Mouse (Mus musculus) heart, embryonic 16.5 days (tissue): ENCODE measurements at regions not wholly inside any gene's neighbourhood (a gene's known extent, or its start where the extent isn't known, plus 50 kb on each side); places are given as distances from the start of the nearest gene placed in this dataset.

Experiments used
- ATAC-seq: fragments of 200-750 bp; cut with Nextera tagmentation; replicated peaks from 2 replicates; pipeline ENCODE4 v1.8.0; 2017; ENCODE audit warnings: moderate number of reproducible peaks; ENCODE audit not compliant: insufficient read depth, low FRiP score; ENCODE audit errors: extremely low read depth
- H3K27ac ChIP-seq: fragments of 300-500 bp; sonication (generic); 2 replicates; pipeline ENCODE4 v1.5.1; 2014; ENCODE audit warnings: mild to moderate bottlenecking, low read length, control low read depth, moderate library complexity
- H3K27me3 ChIP-seq: fragments of 300-500 bp; sonication (generic); 2 replicates; pipeline ENCODE4 v1.6.1; 2014; ENCODE audit warnings: low read length, mixed read lengths; ENCODE audit not compliant: control insufficient read depth, insufficient read depth
- H3K36me3 ChIP-seq: fragments of 300-500 bp; sonication (generic); 2 replicates; pipeline ENCODE4 v1.6.1; 2014; ENCODE audit not compliant: control insufficient read depth, insufficient read depth
- H3K4me1 ChIP-seq: fragments of 300-500 bp; sonication (generic); 2 replicates; pipeline ENCODE4 v1.6.1; 2014; ENCODE audit warnings: low read length, mixed read lengths; ENCODE audit not compliant: control insufficient read depth, insufficient read depth
- H3K4me2 ChIP-seq: fragments of 300-500 bp; sonication (generic); 2 replicates; pipeline ENCODE4 v1.6.1; 2014; ENCODE audit warnings: low read depth, mild to moderate bottlenecking, control low read depth, low read length
- H3K4me3 ChIP-seq: fragments of 300-500 bp; sonication (generic); 2 replicates; pipeline ENCODE4 v1.5.1; 2014; ENCODE audit warnings: mild to moderate bottlenecking, control low read depth, low read length
- H3K9ac ChIP-seq: fragments of 300-500 bp; sonication (generic); 2 replicates; pipeline ENCODE4 v1.6.1; 2014; ENCODE audit warnings: low read length, control low read depth
- H3K9me3 ChIP-seq: fragments of 300-500 bp; sonication (generic); replicated peaks from 2 replicates; pipeline ENCODE4 v1.6.1; 2016; ENCODE audit warnings: low read length; ENCODE audit not compliant: control insufficient read depth
- WGBS: fragments of 180-500 bp; shearing (Covaris S2); extraction: QIAGEN DNeasy Blood & Tissue Kit; methylation state at CpG from one replicate; pipeline ENCODE4 v1.1.7; 2014; 5-methylcytosine and 5-hydroxymethylcytosine counted together

DNA sequence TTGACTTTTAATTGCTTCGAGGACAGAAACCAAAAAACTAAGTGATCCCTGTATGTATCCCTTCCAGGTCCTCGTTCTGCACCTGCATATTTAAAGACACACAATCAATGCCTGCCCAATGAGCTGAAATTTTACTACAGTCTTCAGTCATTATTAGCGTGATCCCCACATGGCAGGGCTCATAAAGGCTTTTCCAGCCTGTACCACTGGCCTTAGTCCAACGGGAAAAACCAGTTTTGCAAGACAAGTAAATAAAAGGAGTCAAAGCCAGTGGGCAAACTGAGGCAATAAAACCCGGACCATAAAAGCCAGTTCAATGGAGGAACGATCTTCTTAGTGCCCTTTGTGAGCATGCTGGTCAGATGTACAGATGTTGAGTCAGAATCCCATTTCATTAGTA, 145.8 kb upstream of the Plcz1 start:
- Histone ChIP-seq H3K9me3 (no peaks in the 10 kb centered on the region), H3K27ac (no peak overlapping the region), H3K27me3 (no peaks in the 10 kb centered on the region), H3K4me3 (no peak overlapping the region), H3K4me1 (no peaks in the 10 kb centered on the region), H3K9ac (no peak overlapping the region), H3K4me2 (no peak overlapping the region), H3K36me3 (no peaks in the 10 kb centered on the region)
- no peak for ATAC-seq
- 78% methylated on average over 6 of the region's 6 CpGs for WGBS

DNA sequence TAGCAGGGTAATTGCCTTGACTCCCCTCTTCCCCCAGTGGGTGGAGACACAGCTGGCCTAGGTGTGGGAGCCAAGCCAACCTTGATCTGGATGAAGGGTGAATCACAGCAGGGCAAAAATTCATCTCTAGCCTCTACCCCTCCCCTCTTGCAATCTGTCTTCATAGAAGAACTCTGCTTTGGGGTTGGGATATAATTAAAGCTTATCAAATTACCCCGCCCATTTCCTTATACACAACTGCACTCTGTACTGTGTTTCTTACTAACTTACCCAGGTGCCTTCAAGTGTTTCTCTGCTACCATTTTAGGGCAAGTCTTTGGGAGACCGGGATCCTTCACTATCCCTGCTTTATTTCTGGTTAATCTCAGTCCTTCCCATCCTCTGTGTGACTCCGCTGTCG, 138.7 kb upstream of the Plcz1 start:
- no peaks in the 10 kb centered on the region for H3K9me3 ChIP-seq
- no peak overlapping the region for H3K4me2 ChIP-seq
- no peak overlapping the region for H3K9ac ChIP-seq
- 79% methylated on average over 4 of the region's 4 CpGs for WGBS
- no peak overlapping the region for H3K4me3 ChIP-seq
- H3K4me1 ChIP-seq, result no peaks in the 10 kb centered on the region
- no peak overlapping the region for H3K27ac ChIP-seq
- no peaks in the 10 kb centered on the region for H3K27me3 ChIP-seq
- no peaks in the 10 kb centered on the region for H3K36me3 ChIP-seq
- ATAC-seq, result no peak

DNA sequence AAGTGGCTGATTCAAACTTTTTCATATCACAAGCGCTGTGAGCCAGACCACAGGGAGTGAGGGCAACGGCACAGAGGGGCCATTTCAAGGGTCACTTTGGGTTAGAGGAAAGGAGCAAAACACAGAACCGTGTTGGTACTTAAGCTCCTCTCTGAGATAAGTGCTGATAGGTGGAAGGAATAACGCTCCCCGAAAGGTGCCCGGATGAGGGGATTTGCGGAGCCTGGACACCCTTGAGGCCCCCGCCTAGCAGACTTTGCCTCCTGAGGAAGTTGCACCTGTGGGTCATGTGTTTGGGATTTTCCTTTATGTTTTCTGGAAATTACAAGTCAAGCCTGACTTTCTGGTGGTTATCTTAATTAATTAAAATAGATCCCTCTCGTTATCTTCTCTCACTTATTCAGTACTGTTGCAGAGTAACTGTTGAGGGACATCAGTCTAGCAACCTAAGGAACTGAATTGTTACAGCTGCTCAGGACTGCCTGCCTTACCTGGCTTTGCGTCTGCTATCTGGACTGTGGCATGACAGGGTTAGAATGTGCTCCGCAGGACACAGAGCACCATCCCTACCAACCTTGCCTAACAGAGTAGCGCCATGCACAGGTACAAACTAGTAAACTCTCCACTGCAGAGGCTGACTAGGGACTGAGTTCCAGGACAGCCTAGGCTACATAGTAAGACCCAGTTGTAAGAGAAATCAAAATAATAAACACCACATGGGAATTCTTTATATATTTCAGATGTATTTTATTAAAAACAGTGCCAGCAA, 137.4 kb upstream of the Plcz1 start:
- no peak overlapping the region for H3K4me2 ChIP-seq
- no peak overlapping the region for H3K9ac ChIP-seq
- 73% methylated on average over 12 of the region's 12 CpGs for WGBS
- no peaks in the 10 kb centered on the region for H3K27me3 ChIP-seq
- no peaks in the 10 kb centered on the region for H3K4me1 ChIP-seq
- no peaks in the 10 kb centered on the region for H3K36me3 ChIP-seq
- no peak for ATAC-seq
- no peaks in the 10 kb centered on the region for H3K9me3 ChIP-seq
- no peak overlapping the region for H3K4me3 ChIP-seq
- H3K27ac ChIP-seq, result no peak overlapping the region

DNA sequence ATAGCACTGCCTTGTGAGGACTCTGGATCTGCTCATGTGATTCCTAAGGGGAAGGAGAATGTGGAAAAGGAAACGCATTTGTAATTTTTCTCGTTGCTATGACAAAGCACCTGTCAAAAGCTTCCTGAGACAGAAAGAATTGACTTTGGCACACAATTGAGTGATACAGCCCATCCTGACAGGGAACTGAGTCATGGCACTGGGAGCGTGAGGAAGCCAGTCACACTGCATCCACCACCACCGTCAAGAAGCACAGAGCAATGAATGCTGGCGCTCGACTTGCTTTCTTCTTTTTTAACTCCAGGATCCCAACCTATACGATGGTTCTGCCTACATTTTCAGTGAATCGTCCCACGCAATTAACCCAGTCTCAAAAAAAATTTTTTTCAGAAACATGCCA, 131.5 kb upstream of the Plcz1 start:
- Histone ChIP-seq H3K4me2 (no peak overlapping the region), H3K4me3 (no peak overlapping the region), H3K9me3 (no peaks in the 10 kb centered on the region), H3K36me3 (no peaks in the 10 kb centered on the region), H3K4me1 (no peaks in the 10 kb centered on the region), H3K27ac (no peak overlapping the region), H3K27me3 (no peaks in the 10 kb centered on the region), H3K9ac (no peak overlapping the region)
- 82% methylated on average over 9 of the region's 9 CpGs for WGBS
- no peak for ATAC-seq

DNA sequence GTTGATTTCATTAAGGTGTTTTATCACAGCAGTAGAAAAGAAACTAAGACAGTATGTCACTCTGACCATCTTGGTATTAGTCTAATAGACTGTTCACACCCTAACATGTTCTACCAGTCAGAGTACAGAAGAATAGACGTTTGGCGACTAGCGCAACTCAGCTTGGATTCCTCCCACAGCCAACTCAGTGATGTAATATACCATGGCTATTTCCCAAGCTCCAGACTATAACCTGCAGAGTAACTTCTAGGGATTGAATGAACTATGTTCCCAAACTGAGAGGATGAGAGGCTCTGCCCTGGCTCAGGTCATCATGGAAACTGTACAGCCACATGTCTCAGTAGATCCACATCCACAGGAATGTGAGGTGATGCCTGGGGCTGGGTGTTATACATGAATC, 128.6 kb upstream of the Plcz1 start:
- Histone ChIP-seq H3K9ac (no peak overlapping the region), H3K9me3 (no peaks in the 10 kb centered on the region), H3K36me3 (no peaks in the 10 kb centered on the region), H3K4me1 (no peaks in the 10 kb centered on the region), H3K4me2 (no peak overlapping the region), H3K4me3 (no peak overlapping the region), H3K27ac (no peak overlapping the region), H3K27me3 (no peaks in the 10 kb centered on the region)
- no peak for ATAC-seq
- WGBS, result 83% methylated on average over 3 of the region's 3 CpGs

DNA sequence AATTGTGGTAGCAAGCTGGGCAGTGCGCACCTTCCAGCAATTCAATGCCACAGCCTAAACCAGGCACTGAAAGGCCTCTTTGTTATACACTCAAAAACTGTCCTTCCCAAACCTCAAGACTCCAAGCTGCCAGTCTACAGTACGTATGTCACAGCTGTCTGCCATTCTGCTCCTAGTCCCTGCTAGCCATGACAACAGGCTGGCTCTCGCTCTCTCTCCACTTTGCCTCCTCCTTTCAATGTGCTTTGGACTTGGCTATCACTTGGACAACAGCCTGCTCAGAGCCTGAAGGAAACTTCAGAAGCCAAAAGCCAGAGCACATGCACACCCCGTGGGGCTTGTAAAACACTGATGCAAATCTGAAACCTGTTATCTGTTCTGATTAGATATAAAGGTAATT, 125.9 kb upstream of the Plcz1 start:
- 77% methylated on average over 4 of the region's 4 CpGs for WGBS
- Histone ChIP-seq H3K4me2 (no peak overlapping the region), H3K4me3 (no peak overlapping the region), H3K27me3 (no peaks in the 10 kb centered on the region), H3K36me3 (no peaks in the 10 kb centered on the region), H3K9ac (no peak overlapping the region), H3K27ac (no peak overlapping the region), H3K9me3 (no peaks in the 10 kb centered on the region), H3K4me1 (no peaks in the 10 kb centered on the region)
- no peak for ATAC-seq

DNA sequence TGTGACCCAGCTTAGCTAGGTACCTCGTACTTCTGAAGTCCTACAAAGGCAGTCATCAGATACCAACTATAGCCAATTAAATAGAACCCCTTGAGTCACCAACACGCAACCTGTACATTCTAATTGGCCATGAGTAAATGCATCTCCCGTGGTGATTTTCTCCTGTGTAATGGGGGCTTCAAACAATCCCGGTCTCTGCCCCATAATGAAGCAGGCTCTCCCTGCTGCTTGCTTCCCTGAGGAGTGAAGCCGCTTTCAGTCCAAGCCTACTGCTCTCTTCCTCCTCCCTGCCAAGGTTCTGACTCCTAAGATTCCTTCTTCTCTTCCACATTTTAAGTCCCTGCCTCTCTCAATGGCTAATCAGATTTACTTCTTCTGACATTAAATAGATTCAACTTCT, 121.5 kb upstream of the Plcz1 start:
- no peak overlapping the region for H3K27ac ChIP-seq
- H3K36me3 ChIP-seq, result no peaks in the 10 kb centered on the region
- no peak overlapping the region for H3K4me2 ChIP-seq
- no peak overlapping the region for H3K4me3 ChIP-seq
- no peaks in the 10 kb centered on the region for H3K27me3 ChIP-seq
- no peak overlapping the region for H3K9ac ChIP-seq
- 87% methylated on average over 5 of the region's 5 CpGs for WGBS
- H3K4me1 ChIP-seq, result no peaks in the 10 kb centered on the region
- ATAC-seq, result no peak
- no peaks in the 10 kb centered on the region for H3K9me3 ChIP-seq

DNA sequence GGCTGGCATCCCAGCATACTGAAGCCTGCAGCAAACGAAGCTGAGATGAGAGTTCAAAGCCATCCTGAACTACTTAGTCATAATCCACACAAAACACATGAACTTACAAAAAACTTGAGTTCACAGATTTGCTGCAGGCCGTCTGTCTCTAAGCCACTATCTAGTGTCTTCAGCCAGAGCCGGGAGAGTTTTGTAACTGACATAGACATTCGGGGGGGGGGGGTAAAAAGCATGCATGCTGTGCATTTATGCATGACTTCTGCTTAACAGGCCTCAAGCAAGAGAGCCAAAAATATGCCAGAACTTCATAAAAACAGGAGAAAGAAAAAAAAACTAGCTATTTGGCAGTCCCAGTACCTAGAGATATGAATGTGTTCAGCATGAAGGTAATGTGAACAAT, 120.2 kb upstream of the Plcz1 start:
- Histone ChIP-seq H3K4me1 (no peaks in the 10 kb centered on the region), H3K27me3 (no peaks in the 10 kb centered on the region), H3K27ac (no peak overlapping the region), H3K9me3 (no peaks in the 10 kb centered on the region), H3K36me3 (no peaks in the 10 kb centered on the region), H3K4me3 (no peak overlapping the region), H3K4me2 (no peak overlapping the region), H3K9ac (no peak overlapping the region)
- ATAC-seq, result no peak
- 52% methylated on average over 4 of the region's 4 CpGs for WGBS

DNA sequence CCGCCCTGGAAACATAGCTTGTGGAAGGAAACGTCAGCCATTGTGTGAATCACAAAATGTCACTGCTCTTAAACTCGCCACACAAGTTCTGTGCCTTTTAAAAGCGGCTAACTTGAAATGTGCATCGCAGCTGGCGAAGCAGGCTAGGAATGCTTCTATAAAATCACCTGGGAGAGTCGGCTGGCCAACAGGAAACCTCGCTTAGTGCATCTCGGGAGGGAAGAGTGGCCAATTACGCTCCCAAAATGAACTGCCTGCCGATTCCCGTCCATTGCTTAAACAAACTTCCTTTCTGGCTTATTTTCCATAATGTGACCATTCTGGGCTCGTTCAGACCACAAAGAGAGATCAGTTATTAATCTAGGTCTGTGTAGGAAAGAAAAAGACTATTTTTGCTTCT, 119.7 kb upstream of the Plcz1 start:
- Histone ChIP-seq H3K27me3 (no peaks in the 10 kb centered on the region), H3K9ac (no peak overlapping the region), H3K36me3 (no peaks in the 10 kb centered on the region), H3K4me1 (no peaks in the 10 kb centered on the region), H3K27ac (no peak overlapping the region), H3K4me2 (no peak overlapping the region), H3K9me3 (no peaks in the 10 kb centered on the region), H3K4me3 (no peak overlapping the region)
- ATAC-seq, result no peak
- 74% methylated on average over 13 of the region's 13 CpGs for WGBS
